23 mouse cellular contexts compared by ENCODE assay signal in the genomic region with DNA sequence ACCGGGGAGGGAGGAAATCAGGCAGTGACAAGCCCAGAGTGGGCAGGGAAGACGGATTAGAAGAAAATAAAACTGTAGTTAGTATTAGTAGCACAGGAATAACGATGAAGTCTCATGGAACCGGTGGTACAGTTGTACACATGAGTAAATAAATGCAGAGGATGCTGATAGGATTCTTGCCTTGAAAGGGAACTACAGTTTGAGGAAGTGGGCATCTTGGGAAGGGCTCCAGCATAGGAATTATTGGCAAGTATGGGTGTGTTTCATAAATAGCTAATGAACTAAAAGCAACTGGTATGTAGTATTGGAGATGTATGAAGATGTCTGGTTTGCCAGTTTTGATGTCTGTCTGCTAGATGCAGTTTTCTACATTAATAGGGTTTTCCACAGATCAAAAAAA.
"Had no signal": no experiment of that assay in that cellular context is flagged by ENCODE, and none has a peak within 500 bp of the region (broad histone marks: within the 10 kb centered on the region; RNA-seq: fewer than 3 reads in every experiment).

No protein-coding gene starts in this region.

- H3K4me1 ChIP-seq: liver, embryonic 15.5 days had no signal

- H3K36me3 ChIP-seq: liver, embryonic 15.5 days had no signal

- H3K27me3 ChIP-seq: kidney, embryonic 15.5 days; limb, embryonic 12.5 days; limb, embryonic 15.5 days; liver, embryonic 12.5 days; liver, embryonic 15.5 days; lung, embryonic 15.5 days; midbrain, embryonic 12.5 days had no signal

- ATAC-seq: liver, embryonic 12.5 days; midbrain, embryonic 16.5 days had no signal

- H3K4me3 ChIP-seq: kidney, embryonic 15.5 days; left cerebral cortex, adult 2 months; limb, embryonic 12.5 days; limb, embryonic 15.5 days; liver, embryonic 12.5 days; liver, embryonic 15.5 days; lung, embryonic 15.5 days; midbrain, embryonic 12.5 days had no signal

- H3K4me2 ChIP-seq: kidney, embryonic 15.5 days; limb, embryonic 12.5 days; limb, embryonic 15.5 days; liver, embryonic 12.5 days; liver, embryonic 15.5 days; lung, embryonic 15.5 days; midbrain, embryonic 12.5 days had no signal

- H3K9me3 ChIP-seq: kidney, embryonic 15.5 days; limb, embryonic 12.5 days; limb, embryonic 15.5 days; liver, embryonic 12.5 days; liver, embryonic 15.5 days; lung, embryonic 15.5 days; midbrain, embryonic 12.5 days had no signal

- H3K9ac ChIP-seq: kidney, embryonic 15.5 days; limb, embryonic 12.5 days; limb, embryonic 15.5 days; liver, embryonic 12.5 days; liver, embryonic 15.5 days; lung, embryonic 15.5 days; midbrain, embryonic 12.5 days had no signal

- DNase-seq: kidney, adult 11 months; kidney, adult 8-10 months; kidney, postnatal 10 days; kidney, postnatal 36 days; layer of hippocampus, postnatal 36 days; lung, adult 18-20 months; lung, postnatal 10 days; lung, postnatal 36 days; right cerebral cortex, adult 18-20 months; right cerebral cortex, postnatal 14 days; right cerebral cortex, postnatal 4 days; thymus, adult 2 months; thymus, postnatal 25 days had no signal

- H3K27ac ChIP-seq: kidney, embryonic 15.5 days; left cerebral cortex, adult 2 months; limb, embryonic 12.5 days; limb, embryonic 15.5 days; liver, embryonic 12.5 days; liver, embryonic 15.5 days; lung, embryonic 15.5 days; midbrain, embryonic 12.5 days; stomach, postnatal 0 days had no signal
